Mouse (Mus musculus): ENCODE results near the gene Adgrf5.
"Not testable (repeated sequence)": the region's sequence is repeated elsewhere in the genome, so short reads cannot be mapped to it uniquely, and the experiment has no call there.

Adgrf5 gene

GRCm38 (mm10) chr17:43459737-43460230 is 99.5 kb downstream of the Adgrf5 start:
- no peak for DNase-seq (ENCODE audit: low read depth, low spot score)

- peak; percentile 25 for DNase-seq (ENCODE audit: low read depth, low spot score)
These were observed 100.3 kb downstream of the Adgrf5 start for GRCm38 (mm10) chr17:43460245-43461181.

- DNase-seq (ENCODE audit: low read depth, low spot score): no peak
These were observed 109.8 kb downstream of the Adgrf5 start for GRCm38 (mm10) chr17:43470039-43470438.

- DNase-seq (ENCODE audit: low read depth, low spot score): no peak
These were observed 112.3 kb downstream of the Adgrf5 start for GRCm38 (mm10) chr17:43472558-43472957.

- DNase-seq (ENCODE audit: low read depth, low spot score): no peak
These were observed 114.5 kb downstream of the Adgrf5 start for GRCm38 (mm10) chr17:43474775-43475174.

- no peak for DNase-seq (ENCODE audit: low read depth, low spot score)
These were observed 117.4 kb downstream of the Adgrf5 start for GRCm38 (mm10) chr17:43477621-43478020.

- no peak for DNase-seq (ENCODE audit: low read depth, low spot score)
These were observed 125.7 kb downstream of the Adgrf5 start for GRCm38 (mm10) chr17:43485982-43486381.

- DNase-seq (ENCODE audit: low read depth, low spot score): no peak
These were observed 128.3 kb downstream of the Adgrf5 start for GRCm38 (mm10) chr17:43488439-43489151.

GRCm38 (mm10) chr17:43490371-43490770 is 130.1 kb downstream of the Adgrf5 start:
- DNase-seq (ENCODE audit: low read depth, low spot score): not testable (repeated sequence)

GRCm38 (mm10) chr17:43495502-43495901 is 135.3 kb downstream of the Adgrf5 start:
- no peak for DNase-seq (ENCODE audit: low read depth, low spot score)

GRCm38 (mm10) chr17:43497521-43497920 is 137.3 kb downstream of the Adgrf5 start:
- DNase-seq (ENCODE audit: low read depth, low spot score): no peak

GRCm38 (mm10) chr17:43500513-43500912 is 140.3 kb downstream of the Adgrf5 start:
- DNase-seq (ENCODE audit: low read depth, low spot score): no peak

GRCm38 (mm10) chr17:43501223-43501622 is 141.0 kb downstream of the Adgrf5 start:
- DNase-seq (ENCODE audit: low read depth, low spot score): no peak

- no peak for DNase-seq (ENCODE audit: low read depth, low spot score)
These were observed 141.4 kb downstream of the Adgrf5 start for GRCm38 (mm10) chr17:43501631-43502030.

- no peak for DNase-seq (ENCODE audit: low read depth, low spot score)
These were observed 142.3 kb downstream of the Adgrf5 start, which contains the start of gene Mep1a for GRCm38 (mm10) chr17:43502592-43502991. Gene Mep1a (minus strand): TSS chr17:43502812.

GRCm38 (mm10) chr17:43503861-43504593 is 143.8 kb downstream of the Adgrf5 start:
- DNase-seq (ENCODE audit: low read depth, low spot score): no peak

GRCm38 (mm10) chr17:43504594-43504934 is 144.3 kb downstream of the Adgrf5 start:
- DNase-seq (ENCODE audit: low read depth, low spot score): no peak
